In genomic region chr15:89179630-89179964, GRCm38 (mm10) we compare ENCODE assay signal across 8 mouse cellular contexts. TPM values are rescaled to one million over a fixed set of nuclear protein-coding genes. Genes with fewer than 3 reads are reported as not detected.
DNase-seq lines count a peak whose midpoint lies in the region; ATAC-seq and TF ChIP-seq lines count a peak whose summit lies in the region.

No protein-coding gene starts in this region.

- no peaks in the 10 kb centered on the region for H3K27me3 ChIP-seq in liver, adult 2 months (ENCODE audit: control insufficient read depth, insufficient read depth, low read length)
- no peaks in the 10 kb centered on the region for H3K27me3 ChIP-seq in embryonic facial prominence, embryonic 12.5 days
- no peaks in the 10 kb centered on the region for H3K27me3 ChIP-seq in hindbrain, postnatal 0 days (ENCODE audit: insufficient read depth, low read length)
- no peaks in the 10 kb centered on the region for H3K27me3 ChIP-seq in myocyte (ENCODE audit: control insufficient read depth, insufficient read depth, insufficient read length)

- peaks cover 29% of the 10 kb centered on the region for H3K79me2 ChIP-seq in liver, adult 2 months (ENCODE audit: control insufficient read depth, insufficient read depth, low read length)
- peaks cover 54% of the 10 kb centered on the region for H3K79me2 ChIP-seq in myocyte (ENCODE audit: control insufficient read depth, insufficient read depth)

- H3K27ac ChIP-seq in liver, adult 2 months (replicated peaks; ENCODE audit: insufficient read depth, low read depth, low read length), result peak overlapping the region; percentile 96
- H3K27ac ChIP-seq in embryonic facial prominence, embryonic 12.5 days, result peak overlapping the region; percentile 94
- H3K27ac ChIP-seq in hindbrain, postnatal 0 days, result peak overlapping the region; percentile 94

- H3K9me3 ChIP-seq in embryonic facial prominence, embryonic 12.5 days, result no peaks in the 10 kb centered on the region
- H3K9me3 ChIP-seq in hindbrain, postnatal 0 days (ENCODE audit: low read length), result no peaks in the 10 kb centered on the region

- H3K36me3 ChIP-seq in liver, adult 2 months (ENCODE audit: control insufficient read depth, insufficient read depth, low read length), result no peaks in the 10 kb centered on the region
- H3K36me3 ChIP-seq in embryonic facial prominence, embryonic 12.5 days, result no peaks in the 10 kb centered on the region; the same call in 1 of the 2 replicates
- H3K36me3 ChIP-seq in hindbrain, postnatal 0 days (ENCODE audit: insufficient read depth, low read length), result no peaks in the 10 kb centered on the region
- no peaks in the 10 kb centered on the region for H3K36me3 ChIP-seq in myocyte (ENCODE audit: control insufficient read depth, insufficient read depth)

- TF ChIP-seq POLR2A in liver, adult 2 months (IDR thresholded peaks at IDR 0.05; ENCODE audit: extremely low read depth, insufficient read depth, low read length), result no peak
- no peak for TF ChIP-seq POLR2A in myocyte (IDR thresholded peaks at IDR 0.05; ENCODE audit: insufficient read length, low read depth)

- H3K9ac ChIP-seq in liver, adult 2 months (ENCODE audit: low read depth, low read length), result peak overlapping the region; percentile 87
- peak overlapping the region; percentile 92 for H3K9ac ChIP-seq in embryonic facial prominence, embryonic 12.5 days
- peak overlapping the region; percentile 94 for H3K9ac ChIP-seq in hindbrain, postnatal 0 days (replicated peaks; ENCODE audit: low read length)

- 2% methylated on average over 6 of the region's 6 CpGs for WGBS in liver, adult 2 months
- WGBS in embryonic facial prominence, embryonic 12.5 days, result 5% methylated on average over 6 of the region's 6 CpGs
- 2% methylated on average over 6 of the region's 6 CpGs for WGBS in hindbrain, postnatal 0 days

- no peak for ATAC-seq in embryonic facial prominence, embryonic 12.5 days (ENCODE audit: insufficient number of reproducible peaks, insufficient read depth, low FRiP score, low TSS enrichment)
- no peak for ATAC-seq in hindbrain, postnatal 0 days
- ATAC-seq in CD4-positive, CD25-positive, alpha-beta regulatory T cell, adult 4 months, result no peak

- no peak for TF ChIP-seq CTCF in liver, adult 2 months (IDR thresholded peaks at IDR 0.05; ENCODE audit: low read depth, low read length)
- TF ChIP-seq CTCF in hindbrain, postnatal 0 days (IDR thresholded peaks at IDR 0.05; ENCODE audit: low read depth), result no peak

- H3K4me2 ChIP-seq in embryonic facial prominence, embryonic 12.5 days (replicated peaks), result peak overlapping the region; percentile 88
- H3K4me2 ChIP-seq in hindbrain, postnatal 0 days (ENCODE audit: low read depth, low read length), result peak overlapping the region; percentile 96
- H3K4me2 ChIP-seq in myocyte (ENCODE audit: low read depth), result peak overlapping the region; percentile 96

- peaks cover 37% of the 10 kb centered on the region for H3K4me1 ChIP-seq in liver, adult 2 months (ENCODE audit: control insufficient read depth, insufficient read depth, low read length)
- H3K4me1 ChIP-seq in embryonic facial prominence, embryonic 12.5 days, result peaks cover 66% of the 10 kb centered on the region
- peaks cover 35% of the 10 kb centered on the region for H3K4me1 ChIP-seq in hindbrain, postnatal 0 days (ENCODE audit: insufficient read depth, low read length)

- no peak for DNase-seq in liver, adult 2 months (ENCODE audit: extremely low read depth, low read depth, low spot score)
- no peak for DNase-seq in liver
- no peak for DNase-seq in hindbrain, postnatal 0 days (ENCODE audit: low spot score)
- DNase-seq in adrenal gland, postnatal 14 days, result no peak
- DNase-seq in thymus, postnatal 10 days (ENCODE audit: low spot score in 2 of 2), result no peak

- peak overlapping the region; percentile 82 for H3K4me3 ChIP-seq in liver, adult 2 months (ENCODE audit: insufficient read depth, low read depth, low read length)
- peak overlapping the region; percentile 88 for H3K4me3 ChIP-seq in embryonic facial prominence, embryonic 12.5 days
- peak overlapping the region; percentile 78 for H3K4me3 ChIP-seq in hindbrain, postnatal 0 days (ENCODE audit: low read length)
- H3K4me3 ChIP-seq in myocyte, result peak overlapping the region; percentile 65

- peak overlapping the region; percentile 63 for H3ac ChIP-seq in myocyte (ENCODE audit: control insufficient read depth, insufficient read length)

TF ChIP-seq in myocyte, 11 proteins besides CTCF, POLR2A, EP300 and RAD21:
- TF ChIP-seq CEBPB (IDR thresholded peaks at IDR 0.05; ENCODE audit: insufficient read depth, poor library complexity, severe bottlenecking), result no peak
- no peak for TF ChIP-seq TCF12 (IDR thresholded peaks at IDR 0.05; ENCODE audit: insufficient read depth, poor library complexity, severe bottlenecking)
- no peak for TF ChIP-seq SRF (IDR thresholded peaks at IDR 0.05; ENCODE audit: control insufficient read depth, insufficient read length, low read depth)
- peak; percentile 1 for TF ChIP-seq POLR2AphosphoS2 (IDR thresholded peaks at IDR 0.05; ENCODE audit: insufficient read length, low read depth)

RNA-seq across cellular contexts. Expression of gene Plxnb2, which starts 1.0 kb away (rescaled TPM):
- total RNA-seq in liver, adult 2 months (2014; rRNA removed), result 80.0 and 111 TPM in 2 replicates
- 189 and 199 TPM in 2 replicates for polyA plus RNA-seq in liver, adult 2 months (2012; rRNA removed)
- 169 and 182 TPM in 2 replicates for polyA plus RNA-seq in embryonic facial prominence, embryonic 12.5 days (2016; fragmentation: Nextera tagmentation; extraction: Ambion mirVana)
- total RNA-seq in hindbrain, postnatal 0 days (2014; rRNA removed), result 239 and 274 TPM in 2 replicates
- polyA plus RNA-seq in hindbrain, postnatal 0 days (2015; fragmentation: Nextera tagmentation; extraction: Ambion mirVana), result 64.1 and 64.7 TPM in 2 replicates
- polyA plus RNA-seq in myocyte (2012; fragmentation: generic; extraction: Trizol), result 278 TPM
- 83.2 and 110 TPM in 2 replicates for total RNA-seq in adrenal gland, postnatal 14 days (2021)
- 1 to 10 TPM in 1 of 2 experiments, under 1 TPM in 1; 0.85 to 2.8 TPM for polyA plus RNA-seq in CD4-positive, CD25-positive, alpha-beta regulatory T cell, adult 4 months (2017; shearing (Covaris generic))

RNA-seq across cellular contexts. Expression of gene Dennd6b, which starts 16.7 kb away (rescaled TPM):
- 2.8 and 3.4 TPM in 2 replicates for total RNA-seq in liver, adult 2 months (2014; rRNA removed)
- 8.4 and 10.0 TPM in 2 replicates for polyA plus RNA-seq in liver, adult 2 months (2012; rRNA removed)
- 30.2 and 30.3 TPM in 2 replicates for polyA plus RNA-seq in embryonic facial prominence, embryonic 12.5 days (2016; fragmentation: Nextera tagmentation; extraction: Ambion mirVana)
- total RNA-seq in hindbrain, postnatal 0 days (2014; rRNA removed), result 73.9 and 79.9 TPM in 2 replicates
- 60.1 and 62.2 TPM in 2 replicates for polyA plus RNA-seq in hindbrain, postnatal 0 days (2015; fragmentation: Nextera tagmentation; extraction: Ambion mirVana)
- polyA plus RNA-seq in myocyte (2012; fragmentation: generic; extraction: Trizol), result 6.6 TPM
- total RNA-seq in adrenal gland, postnatal 14 days (2021), result 5.0 and 6.2 TPM in 2 replicates
- 10 to 100 TPM; 13.5 to 18.4 TPM for polyA plus RNA-seq in CD4-positive, CD25-positive, alpha-beta regulatory T cell, adult 4 months (2017; shearing (Covaris generic))

RNA-seq across cellular contexts. Expression of gene Mapk11, which starts 30.2 kb away (rescaled TPM):
- 0.74 and 1.1 TPM in 2 replicates for total RNA-seq in liver, adult 2 months (2014; rRNA removed)
- 1.1 and 1.3 TPM in 2 replicates for polyA plus RNA-seq in liver, adult 2 months (2012; rRNA removed)
- polyA plus RNA-seq in embryonic facial prominence, embryonic 12.5 days (2016; fragmentation: Nextera tagmentation; extraction: Ambion mirVana), result 14.0 and 16.4 TPM in 2 replicates
- 19.7 and 30.6 TPM in 2 replicates for total RNA-seq in hindbrain, postnatal 0 days (2014; rRNA removed)
- polyA plus RNA-seq in hindbrain, postnatal 0 days (2015; fragmentation: Nextera tagmentation; extraction: Ambion mirVana), result 15.8 and 17.8 TPM in 2 replicates
- polyA plus RNA-seq in myocyte (2012; fragmentation: generic; extraction: Trizol), result 9.1 TPM
- total RNA-seq in adrenal gland, postnatal 14 days (2021), result 5.3 and 6.4 TPM in 2 replicates
- polyA plus RNA-seq in CD4-positive, CD25-positive, alpha-beta regulatory T cell, adult 4 months (2017; shearing (Covaris generic)), result 10 to 100 TPM; 21.7 to 39.5 TPM

RNA-seq across cellular contexts. Expression of gene Ppp6r2, which starts 31.8 kb away (rescaled TPM):
- 43.9 and 57.5 TPM in 2 replicates for total RNA-seq in liver, adult 2 months (2014; rRNA removed)
- 115 and 143 TPM in 2 replicates for polyA plus RNA-seq in liver, adult 2 months (2012; rRNA removed)
- 38.9 and 41.9 TPM in 2 replicates for polyA plus RNA-seq in embryonic facial prominence, embryonic 12.5 days (2016; fragmentation: Nextera tagmentation; extraction: Ambion mirVana)
- total RNA-seq in hindbrain, postnatal 0 days (2014; rRNA removed), result 257 and 290 TPM in 2 replicates
- 71.2 and 72.7 TPM in 2 replicates for polyA plus RNA-seq in hindbrain, postnatal 0 days (2015; fragmentation: Nextera tagmentation; extraction: Ambion mirVana)
- polyA plus RNA-seq in myocyte (2012; fragmentation: generic; extraction: Trizol), result 43.6 TPM
- total RNA-seq in adrenal gland, postnatal 14 days (2021), result 41.1 and 52.4 TPM in 2 replicates
- polyA plus RNA-seq in CD4-positive, CD25-positive, alpha-beta regulatory T cell, adult 4 months (2017; shearing (Covaris generic)), result 10 to 100 TPM; 25.3 to 28.0 TPM

RNA-seq across cellular contexts. Expression of gene Mapk12, which starts 39.1 kb away (rescaled TPM):
- total RNA-seq in liver, adult 2 months (2014; rRNA removed), result 2.4 and 3.3 TPM in 2 replicates
- polyA plus RNA-seq in liver, adult 2 months (2012; rRNA removed), result 1.6 and 2.1 TPM in 2 replicates
- 7.5 and 7.6 TPM in 2 replicates for polyA plus RNA-seq in embryonic facial prominence, embryonic 12.5 days (2016; fragmentation: Nextera tagmentation; extraction: Ambion mirVana)
- 3.3 and 4.8 TPM in 2 replicates for total RNA-seq in hindbrain, postnatal 0 days (2014; rRNA removed)
- polyA plus RNA-seq in hindbrain, postnatal 0 days (2015; fragmentation: Nextera tagmentation; extraction: Ambion mirVana), result 2.6 and 5.1 TPM in 2 replicates
- 35.0 TPM for polyA plus RNA-seq in myocyte (2012; fragmentation: generic; extraction: Trizol)
- total RNA-seq in adrenal gland, postnatal 14 days (2021), result 8.6 and 9.6 TPM in 2 replicates
- 1 to 10 TPM; 5.2 to 5.6 TPM for polyA plus RNA-seq in CD4-positive, CD25-positive, alpha-beta regulatory T cell, adult 4 months (2017; shearing (Covaris generic))

Comparison
In these comparisons a context has a peak if more than half of its experiments do, and no peak if none do; other contexts are left out.
1. RNA of gene Plxnb2, which starts 1.0 kb away (polyA plus RNA-seq): 278 TPM in myocyte (single experiment), 189 to 199 TPM in liver, adult 2 months, 169 to 182 TPM in embryonic facial prominence, embryonic 12.5 days and 64.1 to 64.7 TPM in hindbrain, postnatal 0 days; 0.85 to 2.8 TPM in CD4-positive, CD25-positive, alpha-beta regulatory T cell, adult 4 months; every median in the first group is over 10 times any median in the second.
2. Peak in every context shown above with its lines, with median percentiles within 50 percentile points of each other: H3K27ac ChIP-seq, H3K4me3 ChIP-seq, H3K9ac ChIP-seq and H3K4me2 ChIP-seq.